Mouse (Mus musculus) stomach, postnatal 0 days (tissue): ENCODE data around the gene Ttc34.

Source experiments
- CTCF ChIP-seq: IDR thresholded peaks from 2 replicates; pipeline ENCODE4 v1.5.1; 2016; ENCODE audit warnings: antibody characterized with exemption, low read depth, mild to moderate bottlenecking, moderate library complexity
- EP300 ChIP-seq: optimal IDR thresholded peaks from 2 replicates; pipeline ENCODE3; 2016; ENCODE audit warnings: antibody characterized with exemption

- TF ChIP-seq CTCF (no peak), EP300 (no peak)
Measured at GRCm38 (mm10) chr4:154827861-154828610, 9.2 kb upstream of the Ttc34 start.
